Mouse (Mus musculus) limb, embryonic 10.5 days (tissue): ENCODE results near the gene Setd7. TPM values are rescaled to one million over a fixed set of nuclear protein-coding genes. Genes with fewer than 3 reads are reported as not detected.

Experiments used
- DNase-seq: peaks from one replicate; pipeline ENCODE4 v3.0.0-alpha.2; 2017; ENCODE audit warnings: low spot score
- H3K27ac ChIP-seq: fragments of 300-500 bp; sonication (generic); 2 replicates; pipeline ENCODE4 v1.5.1; 2016; ENCODE audit warnings: mild to moderate bottlenecking
- H3K27me3 ChIP-seq: fragments of 300-500 bp; sonication (generic); 2 replicates; pipeline ENCODE4 v1.6.1; 2016; ENCODE audit warnings: low read depth, mild to moderate bottlenecking; ENCODE audit not compliant: poor library complexity, severe bottlenecking
- H3K36me3 ChIP-seq: fragments of 300-500 bp; sonication (generic); 2 replicates; pipeline ENCODE4 v1.6.1; 2016; ENCODE audit warnings: mild to moderate bottlenecking, moderate library complexity
- H3K4me1 ChIP-seq: fragments of 300-500 bp; sonication (generic); 2 replicates; pipeline ENCODE4 v1.6.1; 2016
- H3K4me3 ChIP-seq: fragments of 300-500 bp; sonication (generic); 2 replicates; pipeline ENCODE4 v1.5.1; 2016; ENCODE audit warnings: mild to moderate bottlenecking, moderate library complexity
- H3K9me3 ChIP-seq: fragments of 300-500 bp; sonication (generic); replicated peaks from 2 replicates; pipeline ENCODE4 v1.6.1; 2016; ENCODE audit warnings: mild to moderate bottlenecking
- WGBS: fragments of 180-500 bp; shearing (Covaris S2); methylation state at CpG from one replicate; pipeline ENCODE4 v1.1.7; 2016; 5-methylcytosine and 5-hydroxymethylcytosine counted together
- polyA plus RNA-seq: library from polyadenylated mRNA; unstranded; fragments of >200 nt; fragmentation: Nextera tagmentation; extraction: Ambion mirVana; gene quantifications from 2 replicates; pipeline ENCODE4 v1.2.1, GENCODE M21; 2016

The Setd7 gene
- polyA plus RNA-seq, 1 experiment from 2014 or later: 4.8 TPM

- no peaks in the 10 kb centered on the region for H3K9me3 ChIP-seq
- peaks cover 33% of the 10 kb centered on the region for H3K4me1 ChIP-seq
- 58% methylated on average over 10 of the region's 10 CpGs for WGBS
- no peak for DNase-seq
- peaks cover 27% of the 10 kb centered on the region for H3K36me3 ChIP-seq
- H3K27me3 ChIP-seq: no peaks in the 10 kb centered on the region
- H3K4me3 ChIP-seq: no peak overlapping the region
- no peak overlapping the region for H3K27ac ChIP-seq
Measured at GRCm38 (mm10) chr3:51552841-51553496, 7.7 kb downstream of the Setd7 start.

GRCm38 (mm10) chr3:51552197-51552596 lies 8.5 kb downstream of the Setd7 start:
- WGBS: 83% methylated on average over 2 of the region's 2 CpGs
- no peaks in the 10 kb centered on the region for H3K27me3 ChIP-seq
- no peaks in the 10 kb centered on the region for H3K9me3 ChIP-seq
- DNase-seq: no peak
- peaks cover 32% of the 10 kb centered on the region for H3K4me1 ChIP-seq
- H3K4me3 ChIP-seq: no peak overlapping the region
- H3K27ac ChIP-seq: no peak overlapping the region
- H3K36me3 ChIP-seq: peaks cover 21% of the 10 kb centered on the region

- H3K27ac ChIP-seq: no peak overlapping the region
- peaks cover 16% of the 10 kb centered on the region for H3K4me1 ChIP-seq
- H3K9me3 ChIP-seq: no peaks in the 10 kb centered on the region
- WGBS: 86% methylated on average over 17 of the region's 17 CpGs
- no peak overlapping the region for H3K4me3 ChIP-seq
- H3K27me3 ChIP-seq: no peaks in the 10 kb centered on the region
- peaks cover 32% of the 10 kb centered on the region for H3K36me3 ChIP-seq
- DNase-seq: no peak
Measured at GRCm38 (mm10) chr3:51548987-51549579, 11.6 kb downstream of the Setd7 start.

- H3K4me1 ChIP-seq: peaks cover 1% of the 10 kb centered on the region; the same call in 1 of the 2 replicates
- no peaks in the 10 kb centered on the region for H3K9me3 ChIP-seq
- 85% methylated on average over 6 of the region's 6 CpGs for WGBS
- H3K27ac ChIP-seq: no peak overlapping the region
- no peaks in the 10 kb centered on the region for H3K27me3 ChIP-seq
- H3K4me3 ChIP-seq: no peak overlapping the region
- H3K36me3 ChIP-seq: peaks cover 42% of the 10 kb centered on the region
- no peak for DNase-seq
Measured at GRCm38 (mm10) chr3:51547577-51547976, 13.1 kb downstream of the Setd7 start.

- H3K36me3 ChIP-seq: peaks cover 62% of the 10 kb centered on the region
- DNase-seq: no peak
- H3K27ac ChIP-seq: no peak overlapping the region
- 93% methylated on average over 19 of the region's 19 CpGs for WGBS
- H3K4me3 ChIP-seq: no peak overlapping the region
- H3K4me1 ChIP-seq: no peaks in the 10 kb centered on the region; the same call in 1 of the 2 replicates
- H3K9me3 ChIP-seq: no peaks in the 10 kb centered on the region
- no peaks in the 10 kb centered on the region for H3K27me3 ChIP-seq
Measured at GRCm38 (mm10) chr3:51544442-51545128, 16.1 kb downstream of the Setd7 start.

- no peaks in the 10 kb centered on the region for H3K4me1 ChIP-seq
- H3K27me3 ChIP-seq: no peaks in the 10 kb centered on the region
- no peak overlapping the region for H3K4me3 ChIP-seq
- 94% methylated on average over 9 of the region's 9 CpGs for WGBS
- DNase-seq: no peak
- no peak overlapping the region for H3K27ac ChIP-seq
- H3K36me3 ChIP-seq: peaks cover 74% of the 10 kb centered on the region
- H3K9me3 ChIP-seq: no peaks in the 10 kb centered on the region
Measured at GRCm38 (mm10) chr3:51540659-51541058, 20.0 kb downstream of the Setd7 start.

GRCm38 (mm10) chr3:51539567-51540408 lies 20.9 kb downstream of the Setd7 start:
- Histone ChIP-seq H3K27me3 (no peaks in the 10 kb centered on the region), H3K4me1 (no peaks in the 10 kb centered on the region), H3K4me3 (no peak overlapping the region), H3K9me3 (no peaks in the 10 kb centered on the region), H3K27ac (peak overlapping the region; percentile 3; the same call in 1 of the 2 replicates), H3K36me3 (peaks cover 76% of the 10 kb centered on the region)
- peak; percentile 82 for DNase-seq
- WGBS: 59% methylated on average over 15 of the region's 15 CpGs

GRCm38 (mm10) chr3:51534013-51534412 lies 26.7 kb downstream of the Setd7 start:
- H3K36me3 ChIP-seq: peaks cover 89% of the 10 kb centered on the region
- no peak overlapping the region for H3K27ac ChIP-seq
- no peak for DNase-seq
- no peaks in the 10 kb centered on the region for H3K27me3 ChIP-seq
- H3K4me1 ChIP-seq: 0 out of 2 replicates have a peak, but pooled peaks cover 2% of the 10 kb centered on the region
- no peak overlapping the region for H3K4me3 ChIP-seq
- H3K9me3 ChIP-seq: no peaks in the 10 kb centered on the region
- 84% methylated on average over 9 of the region's 9 CpGs for WGBS

- Histone ChIP-seq H3K4me1 (0 out of 2 replicates have a peak, but pooled peaks cover 2% of the 10 kb centered on the region), H3K4me3 (no peak overlapping the region), H3K27ac (no peak overlapping the region), H3K36me3 (peaks cover 89% of the 10 kb centered on the region), H3K9me3 (no peaks in the 10 kb centered on the region), H3K27me3 (no peaks in the 10 kb centered on the region)
- 94% methylated on average over 5 of the region's 5 CpGs for WGBS
- no peak for DNase-seq
Measured at GRCm38 (mm10) chr3:51533573-51533972, 27.1 kb downstream of the Setd7 start.

GRCm38 (mm10) chr3:51532282-51532620 lies 28.4 kb downstream of the Setd7 start:
- Histone ChIP-seq H3K27me3 (no peaks in the 10 kb centered on the region), H3K36me3 (peaks cover 88% of the 10 kb centered on the region), H3K27ac (no peak overlapping the region), H3K9me3 (no peaks in the 10 kb centered on the region), H3K4me3 (no peak overlapping the region), H3K4me1 (0 out of 2 replicates have a peak, but pooled peaks cover 2% of the 10 kb centered on the region)
- WGBS: 82% methylated on average over 5 of the region's 5 CpGs
- no peak for DNase-seq

- DNase-seq: no peak
- WGBS: 86% methylated on average over 13 of the region's 13 CpGs
- no peaks in the 10 kb centered on the region for H3K9me3 ChIP-seq
- 0 out of 2 replicates have a peak, but pooled peaks cover 2% of the 10 kb centered on the region for H3K4me1 ChIP-seq
- no peak overlapping the region for H3K4me3 ChIP-seq
- H3K27me3 ChIP-seq: no peaks in the 10 kb centered on the region
- H3K36me3 ChIP-seq: peaks cover 92% of the 10 kb centered on the region
- no peak overlapping the region for H3K27ac ChIP-seq
Measured at GRCm38 (mm10) chr3:51531473-51532281, 29.0 kb downstream of the Setd7 start.

- H3K27ac ChIP-seq: no peak overlapping the region
- no peak for DNase-seq
- peaks cover 98% of the 10 kb centered on the region for H3K36me3 ChIP-seq
- WGBS: 95% methylated on average over 13 of the region's 13 CpGs
- H3K4me3 ChIP-seq: no peak overlapping the region
- peaks cover under 1% of the 10 kb centered on the region for H3K4me1 ChIP-seq
- no peaks in the 10 kb centered on the region for H3K9me3 ChIP-seq
- no peaks in the 10 kb centered on the region for H3K27me3 ChIP-seq
Measured at GRCm38 (mm10) chr3:51526891-51527290, 33.8 kb downstream of the Setd7 start.
